Mouse (Mus musculus): Measurements from ENCODE around the gene Tfap2b. TPM values are rescaled to one million over a fixed set of nuclear protein-coding genes. Genes with fewer than 3 reads are reported as not detected.

Gene Tfap2b
- polyA plus RNA-seq, 2 experiments: 42.4 to 43.2 TPM

DNA sequence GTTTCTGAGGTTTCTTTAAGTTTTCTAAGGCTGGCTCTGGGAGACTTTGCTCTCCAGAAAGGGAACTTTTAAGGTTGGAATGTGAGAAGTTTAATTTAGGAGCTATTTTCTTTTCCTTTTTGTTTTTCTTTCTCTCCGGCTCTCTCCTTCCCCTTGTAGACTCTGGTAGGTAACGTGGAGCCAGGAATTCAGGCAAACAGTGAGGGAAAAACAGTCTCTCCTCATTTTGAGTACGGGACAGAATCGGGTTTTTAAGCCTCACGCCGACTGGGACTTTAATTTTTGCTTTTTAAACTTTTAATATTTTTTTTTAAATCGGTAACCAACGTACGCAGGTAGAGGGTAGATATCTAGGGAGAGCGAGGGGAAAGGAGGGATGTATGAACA, 638 bp downstream of the Tfap2b start:
- TF ChIP-seq POLR2A (IDR thresholded peaks at IDR 0.05; ENCODE audit: borderline replicate concordance, extremely low read depth, insufficient read depth, insufficient read length): no peak
- Histone ChIP-seq H3K4me3 (replicated peaks; ENCODE audit: low read length) (peak overlapping the region; percentile 45), H3K27me3 (ENCODE audit: control insufficient read depth, insufficient read depth, low read length) (peaks cover 50% of the 10 kb centered on the region), H3K9ac (ENCODE audit: low read depth, low read length, severe bottlenecking) (peak overlapping the region; percentile 84), H3K9me3 (ENCODE audit: control insufficient read depth, low read length) (no peaks in the 10 kb centered on the region), H3K4me2 (replicated peaks; ENCODE audit: low read depth, low read length, severe bottlenecking) (peak overlapping the region; percentile 51), H3K36me3 (ENCODE audit: control insufficient read depth, insufficient read depth, low read length) (0 out of 2 replicates have a peak, but pooled peaks cover 2% of the 10 kb centered on the region), H3K4me1 (ENCODE audit: control insufficient read depth, insufficient read depth, low read length) (no peaks in the 10 kb centered on the region), H3K27ac (replicated peaks; ENCODE audit: low read depth, low read length) (peak overlapping the region; percentile 86)
- DNase-seq (ENCODE audit: low spot score): no peak
- WGBS: under 1% methylated on average over 10 of the region's 10 CpGs
- ATAC-seq (ENCODE audit: low FRiP score, low read depth): no peak

DNA sequence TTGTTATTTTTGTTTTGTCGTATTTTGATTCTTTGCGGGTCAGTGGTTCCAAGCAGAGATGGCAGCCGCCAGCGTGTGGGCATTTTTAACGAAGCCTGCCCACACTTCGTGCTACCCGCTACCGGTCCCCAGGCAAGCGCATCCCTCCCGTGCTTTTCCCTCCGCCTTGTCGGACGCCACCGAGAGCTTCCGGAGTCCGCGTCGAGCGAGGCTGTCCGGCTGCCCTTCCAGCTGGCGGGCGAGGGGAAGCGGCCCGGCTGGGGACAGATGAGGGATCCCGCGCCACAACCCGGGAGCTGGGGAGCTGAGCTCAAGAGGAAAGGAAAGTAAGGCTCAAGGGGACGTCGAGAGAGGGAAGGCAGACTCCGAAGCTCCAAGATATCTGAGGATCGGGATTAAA, 1.1 kb downstream of the Tfap2b start:
- DNase-seq (ENCODE audit: low spot score): no peak
- peaks cover 55% of the 10 kb centered on the region for H3K27me3 ChIP-seq (ENCODE audit: control insufficient read depth, insufficient read depth, low read length)
- no peaks in the 10 kb centered on the region for H3K4me1 ChIP-seq (ENCODE audit: control insufficient read depth, insufficient read depth, low read length)
- no peak for ATAC-seq (ENCODE audit: low FRiP score, low read depth)
- 0 out of 2 replicates have a peak, but pooled peaks cover 2% of the 10 kb centered on the region for H3K36me3 ChIP-seq (ENCODE audit: control insufficient read depth, insufficient read depth, low read length)
- H3K4me3 ChIP-seq (replicated peaks; ENCODE audit: low read length): peak overlapping the region; percentile 45
- peak overlapping the region; percentile 84 for H3K9ac ChIP-seq (ENCODE audit: low read depth, low read length, severe bottlenecking)
- H3K9me3 ChIP-seq (ENCODE audit: control insufficient read depth, low read length): no peaks in the 10 kb centered on the region
- WGBS: under 1% methylated on average over 31 of the region's 31 CpGs
- peak overlapping the region; percentile 86 for H3K27ac ChIP-seq (replicated peaks; ENCODE audit: low read depth, low read length)
- peak overlapping the region; percentile 51 for H3K4me2 ChIP-seq (replicated peaks; ENCODE audit: low read depth, low read length, severe bottlenecking)
- no peak for TF ChIP-seq POLR2A (IDR thresholded peaks at IDR 0.05; ENCODE audit: borderline replicate concordance, extremely low read depth, insufficient read depth, insufficient read length)

DNA sequence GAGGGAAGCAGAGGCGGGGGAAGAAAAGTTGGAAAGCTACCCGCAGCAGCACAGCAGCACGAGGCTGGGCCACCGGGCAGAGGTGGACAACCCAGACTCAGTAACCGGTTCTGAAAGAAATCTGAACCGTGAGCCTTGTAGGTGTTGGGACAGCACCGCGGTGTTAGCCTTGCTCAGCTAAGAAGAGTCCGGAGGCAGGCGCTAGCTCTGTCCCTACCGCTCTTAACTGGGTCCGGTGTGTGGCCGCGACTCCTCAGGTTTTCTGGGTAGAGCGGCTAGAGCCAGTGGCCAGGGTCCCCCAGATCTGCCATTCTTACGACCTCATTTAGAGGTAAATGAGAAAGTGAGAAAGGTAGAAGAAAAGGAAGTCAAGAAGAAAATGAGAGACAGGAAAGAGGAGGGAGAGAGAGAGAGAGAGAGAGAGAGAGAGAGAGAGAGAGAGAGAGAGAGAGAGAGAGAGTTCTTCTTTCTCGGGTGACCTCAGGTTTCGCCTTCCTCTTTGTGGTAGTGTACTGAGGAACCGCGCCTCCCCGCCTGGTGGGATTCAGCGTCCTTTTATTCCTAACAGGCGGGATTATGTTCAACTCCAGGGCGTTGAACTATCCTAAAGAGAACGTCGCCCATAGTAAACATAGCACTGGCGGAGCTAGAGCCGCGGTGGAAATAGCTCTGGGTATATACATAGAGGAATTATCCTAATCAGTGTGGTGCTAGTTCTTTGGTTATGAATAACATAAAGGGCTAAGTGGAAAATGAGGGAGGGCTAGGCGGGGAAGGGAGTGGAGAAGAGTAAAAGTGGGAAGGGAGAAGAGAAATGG, 1.7 kb downstream of the Tfap2b start:
- peak overlapping the region; percentile 45 for H3K4me3 ChIP-seq (replicated peaks; ENCODE audit: low read length)
- DNase-seq (ENCODE audit: low spot score): peak; percentile 22
- no peaks in the 10 kb centered on the region for H3K9me3 ChIP-seq (ENCODE audit: control insufficient read depth, low read length)
- no peak for ATAC-seq (ENCODE audit: low FRiP score, low read depth)
- H3K4me1 ChIP-seq (ENCODE audit: control insufficient read depth, insufficient read depth, low read length): no peaks in the 10 kb centered on the region
- peak overlapping the region; percentile 84 for H3K9ac ChIP-seq (ENCODE audit: low read depth, low read length, severe bottlenecking)
- H3K27ac ChIP-seq (replicated peaks; ENCODE audit: low read depth, low read length): peak overlapping the region; percentile 86
- 0 out of 2 replicates have a peak, but pooled peaks cover 2% of the 10 kb centered on the region for H3K36me3 ChIP-seq (ENCODE audit: control insufficient read depth, insufficient read depth, low read length)
- H3K27me3 ChIP-seq (ENCODE audit: control insufficient read depth, insufficient read depth, low read length): peaks cover 61% of the 10 kb centered on the region
- peak overlapping the region; percentile 51 for H3K4me2 ChIP-seq (replicated peaks; ENCODE audit: low read depth, low read length, severe bottlenecking)
- TF ChIP-seq POLR2A (IDR thresholded peaks at IDR 0.05; ENCODE audit: borderline replicate concordance, extremely low read depth, insufficient read depth, insufficient read length): no peak
- under 1% methylated on average over 30 of the region's 30 CpGs for WGBS

DNA sequence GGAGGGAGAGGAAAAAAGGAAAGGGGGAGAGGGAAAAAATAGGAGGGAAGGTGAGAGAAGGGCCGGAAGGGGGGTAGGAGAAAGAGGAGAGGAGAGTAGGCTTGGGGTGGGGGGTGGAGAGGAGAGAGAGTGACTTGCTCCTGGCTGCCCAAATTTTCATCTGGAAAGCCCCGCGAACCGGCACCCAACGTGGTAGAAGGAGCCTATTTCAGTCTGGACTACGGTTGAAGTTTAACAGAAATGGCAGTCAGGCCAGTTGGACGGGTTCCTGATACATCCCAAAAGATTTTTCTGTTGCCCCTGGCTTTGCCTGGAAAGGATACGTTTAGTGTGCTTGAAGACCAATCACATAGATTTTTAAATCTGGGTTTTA, 2.3 kb downstream of the Tfap2b start:
- Histone ChIP-seq H3K27ac (replicated peaks; ENCODE audit: low read depth, low read length) (peak overlapping the region; percentile 86), H3K27me3 (ENCODE audit: control insufficient read depth, insufficient read depth, low read length) (peaks cover 64% of the 10 kb centered on the region), H3K4me1 (ENCODE audit: control insufficient read depth, insufficient read depth, low read length) (no peaks in the 10 kb centered on the region), H3K4me3 (replicated peaks; ENCODE audit: low read length) (peak overlapping the region; percentile 45), H3K4me2 (replicated peaks; ENCODE audit: low read depth, low read length, severe bottlenecking) (peak overlapping the region; percentile 51; the same call in 1 of the 2 replicates), H3K36me3 (ENCODE audit: control insufficient read depth, insufficient read depth, low read length) (0 out of 2 replicates have a peak, but pooled peaks cover 2% of the 10 kb centered on the region), H3K9me3 (ENCODE audit: control insufficient read depth, low read length) (no peaks in the 10 kb centered on the region), H3K9ac (ENCODE audit: low read depth, low read length, severe bottlenecking) (peak overlapping the region; percentile 84)
- under 1% methylated on average over 8 of the region's 8 CpGs for WGBS
- TF ChIP-seq POLR2A (IDR thresholded peaks at IDR 0.05; ENCODE audit: borderline replicate concordance, extremely low read depth, insufficient read depth, insufficient read length): no peak
- peak; percentile 25 for DNase-seq (ENCODE audit: low spot score)
- no peak for ATAC-seq (ENCODE audit: low FRiP score, low read depth)

DNA sequence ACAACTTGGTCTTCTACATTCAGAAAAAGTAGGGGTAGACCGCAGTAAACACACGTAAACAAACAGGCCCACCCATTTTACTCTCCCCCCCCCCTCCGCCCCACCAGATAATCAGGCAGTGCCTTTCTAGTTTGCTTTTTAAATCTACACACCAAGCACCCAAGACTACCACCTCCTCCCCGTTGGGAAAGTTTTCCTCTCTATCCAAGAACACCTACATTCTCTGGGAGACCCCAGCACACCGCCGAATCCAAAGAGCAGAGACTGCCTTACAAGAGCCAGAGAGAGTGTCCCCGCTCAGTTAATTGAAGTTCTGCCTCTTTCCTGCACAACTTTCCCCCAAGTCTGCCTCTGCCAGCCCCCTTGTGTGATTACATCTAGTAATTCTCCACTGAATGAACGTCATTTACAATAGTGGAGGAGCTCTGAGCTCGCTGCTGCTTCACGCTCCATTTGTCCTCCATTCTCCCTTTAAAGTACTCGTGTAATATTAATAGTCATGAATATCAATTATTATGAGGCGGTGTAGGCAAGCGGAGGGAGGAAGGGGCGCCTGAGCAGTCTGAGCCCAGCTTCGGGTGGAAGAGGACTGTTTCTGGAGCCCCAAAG, 2.9 kb downstream of the Tfap2b start:
- TF ChIP-seq POLR2A (IDR thresholded peaks at IDR 0.05; ENCODE audit: borderline replicate concordance, extremely low read depth, insufficient read depth, insufficient read length): no peak
- H3K27me3 ChIP-seq (ENCODE audit: control insufficient read depth, insufficient read depth, low read length): peaks cover 70% of the 10 kb centered on the region
- DNase-seq (ENCODE audit: low spot score) (no peak), ATAC-seq (ENCODE audit: low FRiP score, low read depth) (no peak)
- 0 out of 2 replicates have a peak, but pooled peaks cover 2% of the 10 kb centered on the region for H3K36me3 ChIP-seq (ENCODE audit: control insufficient read depth, insufficient read depth, low read length)
- WGBS: 3% methylated on average over 15 of the region's 15 CpGs
- H3K4me2 ChIP-seq (replicated peaks; ENCODE audit: low read depth, low read length, severe bottlenecking): peak overlapping the region; percentile 51
- peak overlapping the region; percentile 53 for H3K27ac ChIP-seq (replicated peaks; ENCODE audit: low read depth, low read length)
- H3K9me3 ChIP-seq (ENCODE audit: control insufficient read depth, low read length): no peaks in the 10 kb centered on the region
- peak overlapping the region; percentile 45 for H3K4me3 ChIP-seq (replicated peaks; ENCODE audit: low read length)
- peak overlapping the region; percentile 84 for H3K9ac ChIP-seq (ENCODE audit: low read depth, low read length, severe bottlenecking)
- no peaks in the 10 kb centered on the region for H3K4me1 ChIP-seq (ENCODE audit: control insufficient read depth, insufficient read depth, low read length)

All from limb, embryonic 14.5 days (tissue).